Mouse (Mus musculus): ENCODE results near the gene Zbtb38.

DNA sequence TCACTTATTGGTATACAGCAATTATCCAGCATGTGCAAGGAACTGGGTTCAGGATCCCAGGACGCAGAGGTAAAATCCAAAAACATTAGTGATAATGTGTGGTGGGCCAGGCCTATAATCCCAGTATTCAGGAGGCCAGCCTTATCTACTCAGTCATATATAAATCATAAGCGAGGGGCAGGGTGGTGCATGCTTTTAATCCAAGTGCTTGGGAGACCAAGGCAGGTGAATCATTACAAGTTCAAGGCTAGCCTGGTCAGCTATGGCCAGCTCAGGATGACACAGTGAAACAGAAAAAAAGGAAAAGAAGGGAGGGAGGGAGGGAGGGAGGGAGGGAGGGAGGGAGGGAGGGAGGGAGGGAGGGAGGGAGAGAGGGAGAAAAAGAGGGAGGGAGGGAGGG is 42.0 kb upstream of the Zbtb38 start:
- no peak for TF ChIP-seq CTCF (IDR thresholded peaks at IDR 0.05; ENCODE audit: extremely low read depth, insufficient read depth, insufficient read length, insufficient replicate concordance)
- no peak for TF ChIP-seq POLR2A (IDR thresholded peaks at IDR 0.05; ENCODE audit: low read depth, low read length)

Measured in spleen, adult 2 months (tissue).